Mouse (Mus musculus) E14TG2a.4 (cell line): ENCODE measurements around the gene Pomt2.
A peak's percentile ranks its signal among the peaks of the same experiment; 100 is the strongest.

ENCODE experiments used
- H3K27me3 ChIP-seq: 2 replicates; pipeline ENCODE4 v1.6.1; 2014; ENCODE audit warnings: low read length, control low read depth; ENCODE audit not compliant: insufficient read depth
- H3K36me3 ChIP-seq: 2 replicates; pipeline ENCODE4 v1.6.1; 2014; ENCODE audit warnings: low read length, control low read depth; ENCODE audit not compliant: insufficient read depth
- H3K4me1 ChIP-seq: replicated peaks from 2 replicates; pipeline ENCODE4 v1.6.1; 2014; ENCODE audit warnings: low read depth, low read length, control low read depth
- H3K4me3 ChIP-seq: replicated peaks from 2 replicates; pipeline ENCODE4 v1.5.1; 2014; ENCODE audit warnings: mild to moderate bottlenecking, low read length
- H3K9me3 ChIP-seq: 2 replicates; pipeline ENCODE4 v1.6.1; 2014; ENCODE audit warnings: low read length, control low read depth
- CTCF ChIP-seq: conservative IDR thresholded peaks from 2 replicates; pipeline ENCODE4 v1.5.1; 2014; ENCODE audit warnings: low read length
- NANOG ChIP-seq: IDR thresholded peaks from 2 replicates; pipeline ENCODE4 v1.6.1; 2014; ENCODE audit warnings: borderline replicate concordance, low read length, mixed read lengths
- POU5F1 ChIP-seq: IDR thresholded peaks from 2 replicates; pipeline ENCODE4 v1.6.1; 2014; ENCODE audit warnings: low read length, borderline replicate concordance

Pomt2 gene

GRCm38 (mm10) chr12:87147395-87148089 lies at the start of gene Pomt2:
TSS of gene Pomt2 (minus strand) at chr12:87147968.
- H3K4me3 ChIP-seq: peak within 1 kb of the TSS; percentile 100
- peaks cover 16% of the 10 kb centered on the region for H3K4me1 ChIP-seq
- H3K36me3 ChIP-seq: peaks cover 8% of the 10 kb centered on the region
- peaks cover 35% of the 10 kb centered on the region for H3K9me3 ChIP-seq
- no peak for TF ChIP-seq NANOG
- TF ChIP-seq POU5F1: no peak
- no peak for TF ChIP-seq CTCF
- H3K27me3 ChIP-seq: no peaks in the 10 kb centered on the region

- H3K4me1 ChIP-seq: peaks cover 38% of the 10 kb centered on the region
- no peaks in the 10 kb centered on the region for H3K36me3 ChIP-seq
- no peak overlapping the region for H3K4me3 ChIP-seq
- H3K9me3 ChIP-seq: no peaks in the 10 kb centered on the region
- TF ChIP-seq CTCF (no peak), POU5F1 (no peak), NANOG (no peak)
- peaks cover 4% of the 10 kb centered on the region; the same call in 1 of the 2 replicates for H3K27me3 ChIP-seq
These were observed 48.5 kb upstream of the Pomt2 start for GRCm38 (mm10) chr12:87196310-87196709.

GRCm38 (mm10) chr12:87195069-87195468 lies 47.3 kb upstream of the Pomt2 start:
- no peaks in the 10 kb centered on the region for H3K36me3 ChIP-seq
- H3K9me3 ChIP-seq: no peaks in the 10 kb centered on the region
- H3K27me3 ChIP-seq: peaks cover 4% of the 10 kb centered on the region; the same call in 1 of the 2 replicates
- no peak overlapping the region for H3K4me3 ChIP-seq
- TF ChIP-seq CTCF: no peak
- H3K4me1 ChIP-seq: peaks cover 34% of the 10 kb centered on the region

GRCm38 (mm10) chr12:87193008-87193407 lies 45.2 kb upstream of the Pomt2 start:
- 0 out of 2 replicates have a peak, but pooled peaks cover 1% of the 10 kb centered on the region for H3K27me3 ChIP-seq
- no peaks in the 10 kb centered on the region for H3K36me3 ChIP-seq
- TF ChIP-seq POU5F1 (no peak), NANOG (no peak), CTCF (no peak)
- H3K9me3 ChIP-seq: no peaks in the 10 kb centered on the region
- H3K4me1 ChIP-seq: peaks cover 31% of the 10 kb centered on the region
- no peak overlapping the region for H3K4me3 ChIP-seq

GRCm38 (mm10) chr12:87177631-87178030 lies 29.9 kb upstream of the Pomt2 start:
- TF ChIP-seq NANOG (no peak), POU5F1 (no peak), CTCF (no peak)
- Histone ChIP-seq H3K4me3 (no peak overlapping the region), H3K9me3 (no peaks in the 10 kb centered on the region), H3K27me3 (no peaks in the 10 kb centered on the region), H3K4me1 (peaks cover 3% of the 10 kb centered on the region; the same call in 1 of the 2 replicates), H3K36me3 (peaks cover 65% of the 10 kb centered on the region)

- Histone ChIP-seq H3K9me3 (no peaks in the 10 kb centered on the region), H3K4me1 (peaks cover 3% of the 10 kb centered on the region; the same call in 1 of the 2 replicates), H3K36me3 (peaks cover 82% of the 10 kb centered on the region), H3K4me3 (no peak overlapping the region), H3K27me3 (no peaks in the 10 kb centered on the region)
- TF ChIP-seq POU5F1: no peak
- no peak for TF ChIP-seq NANOG
These were observed 27.6 kb upstream of the Pomt2 start for GRCm38 (mm10) chr12:87175194-87175946.

- Histone ChIP-seq H3K9me3 (peaks cover 1% of the 10 kb centered on the region), H3K36me3 (peaks cover 44% of the 10 kb centered on the region), H3K4me1 (peaks cover 14% of the 10 kb centered on the region), H3K27me3 (no peaks in the 10 kb centered on the region), H3K4me3 (no peak overlapping the region)
- no peak for TF ChIP-seq POU5F1
- no peak for TF ChIP-seq NANOG
- TF ChIP-seq CTCF: no peak
These were observed 13.0 kb upstream of the Pomt2 start for GRCm38 (mm10) chr12:87160815-87161214.

- Histone ChIP-seq H3K27me3 (no peaks in the 10 kb centered on the region), H3K36me3 (peaks cover 44% of the 10 kb centered on the region), H3K9me3 (peaks cover 6% of the 10 kb centered on the region), H3K4me3 (no peak overlapping the region), H3K4me1 (peaks cover 14% of the 10 kb centered on the region)
- TF ChIP-seq POU5F1 (no peak), CTCF (no peak), NANOG (no peak)
These were observed 12.5 kb upstream of the Pomt2 start for GRCm38 (mm10) chr12:87160310-87160709.
